Mouse (Mus musculus) 3T3-L1 (cell line): ENCODE measurements at regions not wholly inside any gene's neighbourhood (a gene's known extent, or its start where the extent isn't known, plus 50 kb on each side); places are given as distances from the start of the nearest gene placed in this dataset.

Source experiments
- DNase-seq: peaks from one replicate; pipeline ENCODE4 v3.0.0-alpha.2; 2015; ENCODE audit warnings: low read depth, low spot score

- no peak for DNase-seq
Observed at GRCm38 (mm10) chr10:44730721-44731120, 202.4 kb upstream of the Prdm1 start.

DNA sequence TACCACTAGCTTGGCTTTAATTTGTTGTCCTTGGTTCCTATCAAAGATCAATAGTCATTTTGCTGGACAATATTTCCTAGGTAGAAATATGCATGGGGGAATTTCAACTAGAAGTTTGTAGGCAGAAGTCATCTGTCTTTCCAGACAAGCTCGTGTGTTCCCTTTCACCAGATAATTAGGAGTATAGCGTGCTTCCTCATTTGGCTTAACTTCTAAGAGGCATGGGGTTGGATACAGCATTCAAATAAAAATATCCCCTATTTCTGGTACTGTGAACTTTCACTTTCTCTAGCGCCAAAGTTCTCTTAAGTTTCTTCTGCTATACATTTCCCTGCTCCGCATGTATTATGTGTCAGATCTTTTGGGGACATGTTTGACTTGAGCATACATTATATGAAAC, 200.7 kb upstream of the Prdm1 start:
- no peak for DNase-seq

GRCm38 (mm10) chr10:44724575-44724974, 196.3 kb upstream of the Prdm1 start:
- no peak for DNase-seq

DNA sequence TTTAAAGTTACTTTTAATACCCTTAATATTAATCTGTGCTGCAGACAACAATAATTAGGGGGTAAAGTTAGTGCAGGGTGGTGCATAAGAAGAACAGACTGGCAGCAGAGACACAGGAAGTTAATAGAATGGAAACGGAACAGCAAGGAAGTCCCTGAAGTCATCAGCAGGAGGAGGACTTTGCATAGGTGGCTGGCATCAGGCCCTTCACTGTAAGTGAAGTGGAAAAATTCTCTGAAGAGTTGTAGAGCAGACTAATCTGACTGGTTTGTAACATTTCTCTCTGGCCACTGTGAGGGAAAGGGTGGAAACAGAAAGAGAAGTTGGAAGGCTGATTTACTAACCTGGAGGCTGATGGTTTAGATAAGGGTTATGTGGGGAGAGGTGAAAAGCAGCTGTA, 195.5 kb upstream of the Prdm1 start:
- DNase-seq, result no peak

DNA sequence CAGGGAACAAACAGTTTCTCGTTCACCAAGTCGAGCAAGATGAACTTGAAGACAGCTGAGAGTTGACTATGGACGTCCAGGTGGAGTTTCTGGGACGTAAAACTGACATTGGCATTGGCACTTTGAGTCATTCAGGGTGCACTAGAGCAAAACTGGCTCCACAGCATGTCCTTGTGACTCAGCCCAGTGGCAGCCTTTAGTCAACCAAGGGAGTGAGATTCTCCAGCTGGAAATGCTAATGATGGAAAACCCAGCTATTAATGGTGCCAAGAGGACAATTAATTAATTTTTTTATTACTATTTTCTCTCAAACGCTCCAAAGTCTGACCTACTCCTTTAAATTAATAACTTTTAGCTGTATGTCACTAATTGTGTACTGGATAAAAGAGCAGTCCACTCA, 195.0 kb upstream of the Prdm1 start:
- DNase-seq, result peak; percentile 15

DNA sequence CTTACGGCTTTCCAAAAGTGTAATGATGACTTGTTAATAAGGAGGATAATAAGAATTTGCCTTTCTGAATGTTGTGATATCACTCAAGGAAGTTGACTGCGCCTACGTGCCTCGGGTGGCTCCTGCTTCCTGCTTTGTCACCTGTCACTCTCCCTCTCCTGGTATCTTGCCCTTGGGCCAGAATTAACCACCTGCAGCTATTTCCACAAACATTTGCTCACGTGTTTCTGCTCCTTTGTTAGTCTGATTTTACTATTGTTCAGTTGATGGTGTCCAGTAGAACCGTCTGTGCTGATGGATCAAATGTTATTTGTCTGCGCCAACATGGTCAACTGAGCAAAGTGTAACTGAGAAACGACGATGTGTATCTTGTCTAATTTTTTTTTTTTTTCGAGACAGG, 193.4 kb upstream of the Prdm1 start:
- no peak for DNase-seq

GRCm38 (mm10) chr10:44716612-44717011, 188.3 kb upstream of the Prdm1 start:
- DNase-seq, result peak; percentile 19

- DNase-seq, result no peak
Observed at GRCm38 (mm10) chr10:44715902-44716301, 187.6 kb upstream of the Prdm1 start.

DNA sequence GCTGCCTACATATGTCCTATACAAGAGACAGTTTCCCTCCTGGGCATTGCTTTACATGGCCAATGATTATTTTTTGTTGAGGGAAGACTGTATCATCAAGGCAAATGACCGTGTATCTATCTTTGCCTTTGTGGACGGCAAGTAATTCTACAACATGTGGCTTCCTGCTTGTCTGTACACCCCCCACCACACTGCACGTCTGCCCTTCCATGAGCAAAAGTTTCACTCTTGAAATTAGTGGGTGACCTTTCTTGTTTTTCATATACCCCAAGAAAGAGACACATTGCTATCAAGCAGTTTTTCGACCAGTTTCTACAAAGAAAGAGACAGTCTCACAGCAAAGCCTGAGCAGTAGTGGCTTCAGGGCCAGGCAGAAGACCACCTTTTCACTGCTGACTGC, 180.5 kb upstream of the Prdm1 start:
- DNase-seq, result no peak

- DNase-seq, result no peak
Observed at GRCm38 (mm10) chr10:44704143-44704542, 175.8 kb upstream of the Prdm1 start.

GRCm38 (mm10) chr10:44702108-44702507, 173.8 kb upstream of the Prdm1 start:
- DNase-seq, result peak; percentile 17

DNA sequence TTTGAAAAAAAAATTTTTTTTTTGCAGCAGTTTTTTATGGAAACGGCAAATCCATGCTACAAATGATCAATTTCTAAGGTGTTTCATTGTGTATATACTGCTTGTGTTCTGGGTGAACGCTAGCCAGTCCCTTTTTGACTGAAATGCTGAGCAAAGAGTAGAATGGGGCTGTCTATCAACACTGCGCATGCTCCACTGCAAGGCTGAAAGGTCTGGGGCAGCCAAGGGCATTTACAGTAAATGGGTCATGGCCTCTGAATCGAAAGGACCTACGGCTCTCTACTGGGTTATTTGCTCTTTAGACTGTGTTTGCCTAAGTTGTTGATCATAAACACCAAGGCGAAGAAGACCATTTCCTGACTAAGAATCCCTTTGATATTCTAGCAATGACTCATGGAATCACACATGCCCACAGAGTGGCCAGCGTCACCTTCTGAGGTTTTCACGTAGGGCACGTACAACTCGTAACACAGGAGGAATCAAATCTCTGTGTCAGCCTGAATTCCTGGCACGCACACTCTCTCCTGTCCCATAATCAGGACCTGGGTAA, 171.8 kb upstream of the Prdm1 start:
- DNase-seq, result no peak

DNA sequence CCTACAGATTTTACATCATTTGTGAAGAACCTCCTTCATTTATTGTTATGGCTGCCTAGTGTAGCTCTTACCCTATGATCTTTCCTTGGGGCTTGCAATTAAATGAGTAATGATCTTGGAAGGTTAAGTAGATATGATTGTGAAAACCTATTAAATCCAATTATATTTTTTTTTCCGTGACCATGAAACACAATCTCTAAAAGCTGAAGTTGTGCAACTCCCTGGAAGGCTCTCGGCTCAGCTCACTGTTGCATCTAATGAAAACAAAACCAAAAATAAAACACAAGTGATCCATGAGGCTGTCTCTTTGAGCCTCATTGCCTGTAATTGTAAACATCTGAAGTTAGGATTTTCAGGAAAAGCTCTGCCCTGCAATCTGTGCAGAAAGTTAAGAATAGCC, 169.7 kb upstream of the Prdm1 start:
- DNase-seq, result peak; percentile 8

DNA sequence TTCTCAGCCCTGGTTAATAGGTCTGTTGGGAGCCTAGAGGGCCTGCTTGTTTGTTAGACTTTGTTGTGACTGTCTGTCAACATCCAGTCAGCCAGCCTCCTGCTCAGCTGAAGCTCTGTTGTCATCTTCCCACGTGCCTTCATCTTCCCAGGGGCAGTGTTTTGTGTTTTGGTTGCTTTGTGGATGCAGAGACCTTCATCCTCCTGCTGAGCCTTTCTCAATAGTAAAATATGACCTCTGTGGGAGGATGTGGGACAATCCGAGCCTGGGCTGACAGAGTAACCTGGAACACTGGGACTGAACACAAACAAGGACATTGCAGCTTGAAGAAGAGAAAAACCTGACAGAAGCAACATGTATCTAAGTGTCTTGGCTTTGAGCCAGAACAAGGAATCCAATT, 168.7 kb upstream of the Prdm1 start:
- no peak for DNase-seq

GRCm38 (mm10) chr10:44691590-44692327, 163.5 kb upstream of the Prdm1 start:
- DNase-seq, result peak; percentile 68

- DNase-seq, result no peak
Observed at GRCm38 (mm10) chr10:44688555-44688954, 160.3 kb upstream of the Prdm1 start.

DNA sequence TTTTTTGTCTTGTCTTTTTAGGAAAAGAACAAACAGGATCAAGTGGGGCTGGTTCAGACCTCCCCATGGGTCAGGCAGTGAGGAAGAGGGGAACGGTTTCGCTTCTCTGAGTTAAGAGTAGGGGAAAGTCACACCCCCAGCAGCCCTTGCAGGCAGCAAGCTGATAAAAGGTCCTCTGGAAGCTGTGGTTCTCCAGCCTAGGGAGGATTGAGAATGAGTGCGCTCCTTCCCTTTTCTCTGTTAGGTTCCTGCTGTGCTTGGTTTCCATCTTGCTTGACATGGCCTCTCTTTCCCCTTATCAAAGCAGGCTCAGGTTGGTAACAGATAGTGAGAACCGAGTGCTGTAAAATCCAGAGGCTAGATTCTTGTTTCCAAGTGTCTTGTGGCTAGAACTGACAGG, 157.8 kb upstream of the Prdm1 start:
- no peak for DNase-seq

DNA sequence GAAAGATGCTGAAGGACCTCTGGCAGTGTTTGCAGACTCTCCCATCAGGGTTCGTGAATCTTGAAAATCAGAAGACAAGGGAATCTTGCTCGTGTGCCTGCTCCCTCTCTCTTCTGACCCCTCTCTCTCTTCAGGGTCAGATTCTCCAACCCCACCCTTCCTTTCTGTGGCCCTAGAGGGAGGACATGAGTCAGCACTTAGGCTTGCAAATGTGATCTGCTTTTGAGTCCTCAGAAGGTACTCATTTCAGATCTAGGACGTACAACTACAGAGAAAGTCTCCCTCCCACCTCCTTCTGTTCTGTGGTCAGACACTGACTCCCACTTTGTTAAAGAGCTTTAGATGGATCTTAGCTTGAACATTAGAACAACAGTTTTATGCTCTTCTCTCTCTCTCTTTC, 156.9 kb upstream of the Prdm1 start:
- peak; percentile 64 for DNase-seq

GRCm38 (mm10) chr10:44676506-44676905, 148.2 kb upstream of the Prdm1 start:
- no peak for DNase-seq

DNA sequence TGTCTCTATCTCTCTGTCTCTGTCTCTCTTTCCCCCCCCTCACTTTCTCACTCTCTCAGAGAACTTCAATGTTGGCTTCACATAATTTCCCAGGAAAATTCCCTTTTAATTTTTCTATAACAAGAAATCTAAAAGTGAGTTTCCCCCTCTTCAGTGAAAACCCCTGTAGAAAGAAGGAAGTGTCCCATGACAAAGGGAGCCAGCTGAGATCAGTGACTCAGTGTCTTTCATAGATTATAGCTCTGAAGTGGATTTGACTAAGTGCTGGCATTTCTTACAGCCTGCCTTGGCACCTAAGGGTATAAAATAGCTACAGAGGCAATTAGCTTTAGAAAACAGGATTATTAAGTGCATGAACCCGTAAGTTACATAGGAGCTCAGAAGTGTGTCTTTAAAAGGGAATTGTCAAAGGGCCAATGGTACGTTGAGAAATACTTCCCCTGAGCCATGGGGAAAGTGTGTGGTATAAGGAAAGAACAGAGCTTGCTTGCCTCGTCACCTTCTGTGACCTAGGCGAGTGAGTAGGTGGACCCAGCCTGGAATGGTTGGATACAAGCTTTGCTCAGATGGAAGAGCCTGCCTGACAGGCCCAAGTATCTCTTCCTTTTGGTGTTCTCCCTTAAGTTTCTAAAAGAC, 137.3 kb upstream of the Prdm1 start:
- DNase-seq, result no peak

DNA sequence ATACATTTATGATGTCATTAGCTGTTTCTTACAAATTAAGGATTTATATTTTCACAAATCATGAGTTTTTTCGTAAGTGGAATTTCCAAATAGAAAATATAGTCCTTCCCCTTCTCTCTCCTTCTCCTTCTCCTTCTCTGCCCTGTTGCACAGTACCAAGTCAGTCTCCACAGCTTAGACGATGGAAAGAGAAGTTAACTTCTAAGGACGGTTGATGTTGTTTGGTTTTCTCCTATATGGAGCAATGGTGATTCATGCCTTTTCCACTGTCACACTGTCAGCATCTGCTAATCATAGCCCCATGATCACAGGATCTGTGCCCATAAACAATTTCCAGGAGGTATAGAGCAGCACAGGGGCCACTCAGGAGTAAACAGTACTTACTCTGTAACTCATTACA, 131.2 kb upstream of the Prdm1 start:
- DNase-seq, result no peak

DNA sequence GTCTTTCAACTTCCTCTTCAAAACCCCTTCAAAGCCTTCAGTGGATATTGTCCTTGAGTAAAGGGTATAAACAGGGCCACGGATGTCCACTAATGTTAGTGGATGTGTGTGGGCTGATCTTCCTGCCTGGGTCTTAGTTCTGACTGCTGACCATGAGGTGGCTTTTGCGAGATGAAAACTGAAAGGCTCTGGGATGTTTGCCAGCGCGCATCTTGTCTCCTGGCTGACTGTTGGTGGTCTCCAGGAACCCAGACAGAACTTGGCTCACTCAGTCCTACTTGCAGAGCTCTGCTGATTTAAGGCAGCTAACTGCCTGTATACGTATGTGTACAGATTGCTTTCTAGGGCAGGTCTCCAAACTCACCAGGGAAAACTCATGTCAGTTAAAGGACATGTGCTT, 125.5 kb upstream of the Prdm1 start:
- peak; percentile 1 for DNase-seq

GRCm38 (mm10) chr10:44647021-44647420, 118.7 kb upstream of the Prdm1 start:
- DNase-seq, result no peak
